Mouse (Mus musculus) bone marrow macrophage, adult 2 months (primary cell): ENCODE measurements at regions not wholly inside any gene's neighbourhood (a gene's known extent, or its start where the extent isn't known, plus 50 kb on each side); places are given as distances from the start of the nearest gene placed in this dataset.

Source experiments
- CTCF ChIP-seq: IDR thresholded peaks from 2 replicates; pipeline ENCODE4 v1.5.1; 2012; ENCODE audit warnings: low read depth, mild to moderate bottlenecking, low read length, moderate library complexity
- POLR2A ChIP-seq: IDR thresholded peaks from 2 replicates; pipeline ENCODE4 v1.6.1; 2012; ENCODE audit warnings: mild to moderate bottlenecking, low read depth, low read length, borderline replicate concordance

DNA sequence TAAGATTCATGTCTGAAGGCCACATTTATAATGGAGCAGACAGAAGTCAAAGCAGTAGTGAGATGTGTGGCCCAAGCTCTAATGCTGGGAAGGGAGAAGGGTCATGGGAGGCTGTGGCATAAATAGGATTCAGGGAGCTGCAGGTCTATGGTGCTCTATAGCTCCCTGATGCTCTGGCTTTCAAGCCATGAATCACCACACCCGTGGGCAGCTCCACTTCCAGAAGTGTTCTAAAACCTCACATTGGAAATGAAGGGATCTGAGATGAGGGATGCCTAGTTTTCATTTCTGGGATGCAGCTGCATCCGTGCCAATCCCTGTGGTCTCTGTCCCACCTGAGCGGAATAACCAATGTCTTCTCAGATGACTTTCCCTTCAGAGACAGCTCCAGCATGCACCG lies 553.2 kb downstream of the Plekhb2 start:
- TF ChIP-seq CTCF: no peak
- no peak for TF ChIP-seq POLR2A
